Comparison of ENCODE assay signal across 14 mouse cellular contexts in genomic region chr14:45806726-45807280, GRCm38 (mm10).
DNase-seq lines count a peak whose midpoint lies in the region; ATAC-seq lines count a peak whose summit lies in the region.
"Had no signal": no experiment of that assay in that cellular context is flagged by ENCODE, and none has a peak within 500 bp of the region (broad histone marks: within the 10 kb centered on the region; RNA-seq: fewer than 3 reads in every experiment).

No protein-coding gene starts in this region.

- ATAC-seq in granulocyte monocyte progenitor cell, adult 5-6 weeks (replicated peaks; ENCODE audit: poor library complexity, severe bottlenecking), result no peak
- ATAC-seq: Patski had no signal

- DNase-seq in adrenal gland, adult (ENCODE audit: inconsistent age in 2 of 2, low spot score in 1 of 2), result peak; percentile 75 to 89
- DNase-seq in adrenal gland, postnatal 4 days (ENCODE audit: low spot score in 2 of 2), result no peak
- peak; percentile 14 for DNase-seq in kidney, adult 18-20 months
- DNase-seq in kidney, postnatal 25 days, result no peak
- peak; percentile 4 for DNase-seq in Muller cell, postnatal 12 days (ENCODE audit: inconsistent ontology term)
- DNase-seq in brain, adult 2 months (ENCODE audit: low read depth, low spot score), result peak; percentile 25
- DNase-seq in frontal cortex, postnatal 14 days (ENCODE audit: low spot score in 2 of 2), result no peak
- DNase-seq: cerebellum, adult 11-12 months; gastrocnemius, postnatal 14 days; liver, embryonic 13.5 days; right cerebral cortex, adult 18-20 months; thymus, postnatal 14 days had no signal

Comparison
In these comparisons a context has a peak if more than half of its experiments do, and no peak if none do; other contexts are left out.
1. DNase-seq: peak in adrenal gland, adult (2 of 2), kidney, adult 18-20 months (single experiment), Muller cell, postnatal 12 days (single experiment) and brain, adult 2 months (single experiment); none in adrenal gland, postnatal 4 days (0 of 2), kidney, postnatal 25 days (0 of 2) and frontal cortex, postnatal 14 days (0 of 2).